Mouse (Mus musculus): ENCODE data around the gene Aqp3. TPM values are rescaled to one million over a fixed set of nuclear protein-coding genes. Genes with fewer than 3 reads are reported as not detected.
A peak's percentile ranks its signal among the peaks of the same experiment; 100 is the strongest.

Aqp3 gene
- polyA plus RNA-seq, 1 experiment from 2014 or later: 1.0 TPM

GRCm38 (mm10) chr4:41051781-41052180 lies 46.2 kb downstream of the Aqp3 start:
- ATAC-seq (replicated peaks; ENCODE audit: insufficient number of reproducible peaks, low FRiP score, low TSS enrichment, low read depth): no peak
- Histone ChIP-seq H3K4me1 (ENCODE audit: control insufficient read depth, insufficient read depth, low read length) (no peaks in the 10 kb centered on the region; the same call in 1 of the 2 replicates), H3K27me3 (ENCODE audit: control insufficient read depth, insufficient read depth, low read length) (no peaks in the 10 kb centered on the region), H3K27ac (replicated peaks; ENCODE audit: low read depth, low read length) (no peak overlapping the region), H3K4me2 (ENCODE audit: low read depth, low read length) (no peak overlapping the region), H3K9me3 (replicated peaks; ENCODE audit: control insufficient read depth, low read length) (no peaks in the 10 kb centered on the region), H3K4me3 (ENCODE audit: low read depth, low read length) (no peak overlapping the region), H3K9ac (replicated peaks; ENCODE audit: low read length) (no peak overlapping the region), H3K36me3 (replicated peaks; ENCODE audit: control insufficient read depth, insufficient read depth, low read depth, low read length) (no peaks in the 10 kb centered on the region)
- WGBS: 75% methylated on average over 7 of the region's 7 CpGs
- DNase-seq (ENCODE audit: low spot score): no peak

GRCm38 (mm10) chr4:41050726-41051675 lies 47.0 kb downstream of the Aqp3 start:
- 35% methylated on average over 16 of the region's 16 CpGs for WGBS
- no peaks in the 10 kb centered on the region for H3K36me3 ChIP-seq (replicated peaks; ENCODE audit: control insufficient read depth, insufficient read depth, low read depth, low read length)
- H3K4me2 ChIP-seq (ENCODE audit: low read depth, low read length): peak overlapping the region; percentile 24
- ATAC-seq (replicated peaks; ENCODE audit: insufficient number of reproducible peaks, low FRiP score, low TSS enrichment, low read depth) (no peak; the same call in 1 of the 2 replicates), DNase-seq (ENCODE audit: low spot score) (peak; percentile 94)
- H3K4me1 ChIP-seq (ENCODE audit: control insufficient read depth, insufficient read depth, low read length): no peaks in the 10 kb centered on the region; the same call in 1 of the 2 replicates
- no peak overlapping the region for H3K27ac ChIP-seq (replicated peaks; ENCODE audit: low read depth, low read length)
- H3K27me3 ChIP-seq (ENCODE audit: control insufficient read depth, insufficient read depth, low read length): no peaks in the 10 kb centered on the region
- H3K9me3 ChIP-seq (replicated peaks; ENCODE audit: control insufficient read depth, low read length): no peaks in the 10 kb centered on the region
- peak overlapping the region; percentile 54 for H3K9ac ChIP-seq (replicated peaks; ENCODE audit: low read length)
- H3K4me3 ChIP-seq (ENCODE audit: low read depth, low read length): no peak overlapping the region

GRCm38 (mm10) chr4:41048926-41049325 lies 49.1 kb downstream of the Aqp3 start:
- Histone ChIP-seq H3K4me1 (ENCODE audit: control insufficient read depth, insufficient read depth, low read length) (no peaks in the 10 kb centered on the region; the same call in 1 of the 2 replicates), H3K4me3 (ENCODE audit: low read depth, low read length) (no peak overlapping the region), H3K4me2 (ENCODE audit: low read depth, low read length) (no peak overlapping the region), H3K9me3 (replicated peaks; ENCODE audit: control insufficient read depth, low read length) (no peaks in the 10 kb centered on the region), H3K27ac (replicated peaks; ENCODE audit: low read depth, low read length) (no peak overlapping the region), H3K27me3 (ENCODE audit: control insufficient read depth, insufficient read depth, low read length) (no peaks in the 10 kb centered on the region), H3K36me3 (replicated peaks; ENCODE audit: control insufficient read depth, insufficient read depth, low read depth, low read length) (no peaks in the 10 kb centered on the region), H3K9ac (replicated peaks; ENCODE audit: low read length) (no peak overlapping the region)
- no peak for DNase-seq (ENCODE audit: low spot score)
- ATAC-seq (replicated peaks; ENCODE audit: insufficient number of reproducible peaks, low FRiP score, low TSS enrichment, low read depth): no peak
- WGBS: 50% methylated on average over 2 of the region's 2 CpGs

- peak; percentile 45 for ATAC-seq (replicated peaks; ENCODE audit: insufficient number of reproducible peaks, low FRiP score, low TSS enrichment, low read depth)
These were observed 50.3 kb downstream of the Aqp3 start, which contains the start of gene Aqp7 for GRCm38 (mm10) chr4:41047524-41048271. Aqp7 (minus strand) TSS chr4:41048139.

GRCm38 (mm10) chr4:41046254-41046795 lies 51.7 kb downstream of the Aqp3 start:
- ATAC-seq (replicated peaks; ENCODE audit: insufficient number of reproducible peaks, low FRiP score, low TSS enrichment, low read depth) (no peak), DNase-seq (ENCODE audit: low spot score) (no peak)
- Histone ChIP-seq H3K36me3 (replicated peaks; ENCODE audit: control insufficient read depth, insufficient read depth, low read depth, low read length) (no peaks in the 10 kb centered on the region), H3K27me3 (ENCODE audit: control insufficient read depth, insufficient read depth, low read length) (no peaks in the 10 kb centered on the region), H3K4me2 (ENCODE audit: low read depth, low read length) (no peak overlapping the region), H3K4me3 (ENCODE audit: low read depth, low read length) (no peak overlapping the region), H3K27ac (replicated peaks; ENCODE audit: low read depth, low read length) (no peak overlapping the region), H3K4me1 (ENCODE audit: control insufficient read depth, insufficient read depth, low read length) (no peaks in the 10 kb centered on the region; the same call in 1 of the 2 replicates), H3K9ac (replicated peaks; ENCODE audit: low read length) (no peak overlapping the region), H3K9me3 (replicated peaks; ENCODE audit: control insufficient read depth, low read length) (no peaks in the 10 kb centered on the region)
- WGBS: 78% methylated on average over 13 of the region's 13 CpGs

More at GRCm38 (mm10) chr4:41047524-41048271, 50.3 kb downstream of the Aqp3 start, which contains the start of gene Aqp7:
- no peak within 1 kb of the TSS for H3K27ac ChIP-seq (replicated peaks; ENCODE audit: low read depth, low read length)
- H3K4me1 ChIP-seq (ENCODE audit: control insufficient read depth, insufficient read depth, low read length): no peaks in the 10 kb centered on the region; the same call in 1 of the 2 replicates
- H3K4me2 ChIP-seq (ENCODE audit: low read depth, low read length): no peak within 1 kb of the TSS
- no peak within 1 kb of the TSS for H3K4me3 ChIP-seq (ENCODE audit: low read depth, low read length)
- H3K36me3 ChIP-seq (replicated peaks; ENCODE audit: control insufficient read depth, insufficient read depth, low read depth, low read length): no peaks in the 10 kb centered on the region
- peak; percentile 64 for DNase-seq (ENCODE audit: low spot score)
- no peaks in the 10 kb centered on the region for H3K9me3 ChIP-seq (replicated peaks; ENCODE audit: control insufficient read depth, low read length)
- H3K27me3 ChIP-seq (ENCODE audit: control insufficient read depth, insufficient read depth, low read length): no peaks in the 10 kb centered on the region
- 22% methylated on average over 9 of the region's 9 CpGs for WGBS
- no peak within 1 kb of the TSS for H3K9ac ChIP-seq (replicated peaks; ENCODE audit: low read length)

- Histone ChIP-seq H3K9ac (replicated peaks; ENCODE audit: low read length) (no peak overlapping the region), H3K4me1 (ENCODE audit: control insufficient read depth, insufficient read depth, low read length) (no peaks in the 10 kb centered on the region; the same call in 1 of the 2 replicates), H3K4me2 (ENCODE audit: low read depth, low read length) (no peak overlapping the region), H3K36me3 (replicated peaks; ENCODE audit: control insufficient read depth, insufficient read depth, low read depth, low read length) (no peaks in the 10 kb centered on the region), H3K27me3 (ENCODE audit: control insufficient read depth, insufficient read depth, low read length) (no peaks in the 10 kb centered on the region), H3K9me3 (replicated peaks; ENCODE audit: control insufficient read depth, low read length) (no peaks in the 10 kb centered on the region), H3K27ac (replicated peaks; ENCODE audit: low read depth, low read length) (no peak overlapping the region), H3K4me3 (ENCODE audit: low read depth, low read length) (no peak overlapping the region)
- 90% methylated on average over 3 of the region's 3 CpGs for WGBS
- ATAC-seq (replicated peaks; ENCODE audit: insufficient number of reproducible peaks, low FRiP score, low TSS enrichment, low read depth) (no peak), DNase-seq (ENCODE audit: low spot score) (no peak)
These were observed 52.7 kb downstream of the Aqp3 start for GRCm38 (mm10) chr4:41045288-41045687.

- Histone ChIP-seq H3K36me3 (replicated peaks; ENCODE audit: control insufficient read depth, insufficient read depth, low read depth, low read length) (no peaks in the 10 kb centered on the region), H3K4me2 (ENCODE audit: low read depth, low read length) (no peak overlapping the region), H3K27me3 (ENCODE audit: control insufficient read depth, insufficient read depth, low read length) (no peaks in the 10 kb centered on the region), H3K4me1 (ENCODE audit: control insufficient read depth, insufficient read depth, low read length) (no peaks in the 10 kb centered on the region; the same call in 1 of the 2 replicates), H3K27ac (replicated peaks; ENCODE audit: low read depth, low read length) (no peak overlapping the region), H3K9me3 (replicated peaks; ENCODE audit: control insufficient read depth, low read length) (no peaks in the 10 kb centered on the region), H3K4me3 (ENCODE audit: low read depth, low read length) (no peak overlapping the region), H3K9ac (replicated peaks; ENCODE audit: low read length) (no peak overlapping the region)
- DNase-seq (ENCODE audit: low spot score) (no peak), ATAC-seq (replicated peaks; ENCODE audit: insufficient number of reproducible peaks, low FRiP score, low TSS enrichment, low read depth) (no peak)
- WGBS: 76% methylated on average over 5 of the region's 5 CpGs
These were observed 54.0 kb downstream of the Aqp3 start for GRCm38 (mm10) chr4:41043961-41044360.

Measured in embryonic facial prominence, embryonic 11.5 days (tissue).